Mouse (Mus musculus): Measurements from ENCODE around the gene Tcn2.

The Tcn2 gene

GRCm38 (mm10) chr11:3894406-3895281 lies 37.3 kb downstream of the Tcn2 start, which contains the start of the genes 4921536K21Rik and Dusp18:
TSS of gene 4921536K21Rik (minus strand) at chr11:3895098.
TSS of gene Dusp18 (plus strand) at chr11:3895240.
- peak; percentile 81 for DNase-seq (ENCODE audit: low spot score)

- no peak for DNase-seq (ENCODE audit: low spot score)
Observed at GRCm38 (mm10) chr11:3893970-3894369, 38.0 kb downstream of the Tcn2 start.

DNA sequence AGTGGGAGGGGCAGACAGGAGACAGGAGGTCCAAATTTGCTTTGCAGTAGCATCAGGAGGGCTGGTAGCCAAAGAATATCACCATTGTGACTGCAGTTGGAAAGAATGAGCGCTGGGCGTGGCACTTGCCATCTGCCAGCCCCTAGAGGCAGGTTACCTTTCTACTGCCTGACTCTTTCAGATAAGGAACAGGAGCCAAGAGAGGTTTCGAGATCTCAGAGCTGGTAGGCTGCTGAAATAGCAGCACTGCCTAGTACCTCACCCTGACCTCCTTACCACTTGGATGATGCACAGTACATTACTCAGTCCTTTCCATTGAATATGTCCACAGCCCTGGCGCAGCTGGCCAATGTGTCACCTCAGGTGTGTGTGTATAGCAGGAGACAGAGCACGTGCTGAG lies 44.6 kb downstream of the Tcn2 start:
- DNase-seq (ENCODE audit: low spot score), result no peak

DNA sequence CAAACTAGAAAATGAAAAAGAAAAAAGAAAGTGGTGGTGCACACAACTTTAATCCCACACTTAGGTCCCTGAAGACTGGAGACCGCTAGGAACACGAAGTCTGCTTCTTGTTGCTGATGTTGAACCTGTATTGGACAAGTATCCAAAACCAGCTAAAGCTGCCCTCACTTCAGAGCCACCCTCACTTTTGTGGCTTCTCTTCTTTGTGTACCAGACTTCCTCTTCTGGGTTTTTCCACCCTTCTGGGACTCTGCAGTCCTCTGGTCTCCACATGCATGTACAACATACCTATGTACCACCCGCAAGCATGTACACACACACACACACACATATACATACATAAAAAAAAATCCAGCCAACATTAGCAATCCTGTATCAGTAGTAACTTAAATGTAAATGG lies 48.2 kb downstream of the Tcn2 start:
- no peak for DNase-seq (ENCODE audit: low spot score)

GRCm38 (mm10) chr11:3879836-3880235 lies 52.1 kb downstream of the Tcn2 start:
- peak; percentile 54 for DNase-seq (ENCODE audit: low spot score)

GRCm38 (mm10) chr11:3878660-3879059 lies 53.3 kb downstream of the Tcn2 start:
- DNase-seq (ENCODE audit: low spot score), result no peak

GRCm38 (mm10) chr11:3876419-3876818 lies 55.5 kb downstream of the Tcn2 start:
- no peak for DNase-seq (ENCODE audit: low spot score)

All from ovary, postnatal 14 days (tissue).